Mouse (Mus musculus) lung, embryonic 16.5 days (tissue): ENCODE measurements around the gene Hist1h1e. TPM values are rescaled to one million over a fixed set of nuclear protein-coding genes. Genes with fewer than 3 reads are reported as not detected.
"Not testable (repeated sequence)": the region's sequence is repeated elsewhere in the genome, so short reads cannot be mapped to it uniquely, and the experiment has no call there.

Source experiments
- ATAC-seq: fragments of 200-750 bp; cut with Nextera tagmentation; 2 replicates; pipeline ENCODE4 v1.8.0; 2017; ENCODE audit warnings: low read depth, mild to moderate bottlenecking, moderate library complexity
- H3K27ac ChIP-seq: fragments of 300-500 bp; sonication (generic); 2 replicates; pipeline ENCODE4 v1.5.1; 2014; ENCODE audit warnings: mild to moderate bottlenecking, control low read depth, low read length
- H3K27me3 ChIP-seq: fragments of 300-500 bp; sonication (generic); 2 replicates; pipeline ENCODE4 v1.6.1; 2014; ENCODE audit warnings: low read depth, low read length, mixed read lengths; ENCODE audit not compliant: control insufficient read depth, insufficient read depth
- H3K36me3 ChIP-seq: fragments of 300-500 bp; sonication (generic); 2 replicates; pipeline ENCODE4 v1.6.1; 2014; ENCODE audit warnings: low read length; ENCODE audit not compliant: control insufficient read depth, insufficient read depth
- H3K4me1 ChIP-seq: fragments of 300-500 bp; sonication (generic); replicated peaks from 2 replicates; pipeline ENCODE4 v1.6.1; 2014; ENCODE audit warnings: low read length, mixed read lengths; ENCODE audit not compliant: control insufficient read depth, insufficient read depth
- H3K4me2 ChIP-seq: fragments of 300-500 bp; sonication (generic); 2 replicates; pipeline ENCODE4 v1.6.1; 2014; ENCODE audit warnings: low read depth, low read length, control low read depth
- H3K4me3 ChIP-seq: fragments of 300-500 bp; sonication (generic); 2 replicates; pipeline ENCODE4 v1.5.1; 2014; ENCODE audit warnings: mild to moderate bottlenecking, low read length, control low read depth
- H3K9ac ChIP-seq: fragments of 300-500 bp; sonication (generic); 2 replicates; pipeline ENCODE4 v1.6.1; 2014; ENCODE audit warnings: low read length, control low read depth
- H3K9me3 ChIP-seq: fragments of 300-500 bp; sonication (generic); 2 replicates; pipeline ENCODE4 v1.6.1; 2016; ENCODE audit warnings: low read length; ENCODE audit not compliant: control insufficient read depth
- WGBS: fragments of 180-500 bp; shearing (Covaris S2); extraction: QIAGEN DNeasy Blood & Tissue Kit; methylation state at CpG from one replicate; pipeline ENCODE4 v1.1.7; 2014; 5-methylcytosine and 5-hydroxymethylcytosine counted together
- polyA plus RNA-seq: library from polyadenylated mRNA; unstranded; fragments of >200 nt; fragmentation: Nextera tagmentation; extraction: Ambion mirVana; gene quantifications from 2 replicates; pipeline ENCODE4 v1.2.1, GENCODE M21; 2015

The Hist1h1e gene
- polyA plus RNA-seq, 1 experiment from 2014 or later: 21.3 TPM

DNA sequence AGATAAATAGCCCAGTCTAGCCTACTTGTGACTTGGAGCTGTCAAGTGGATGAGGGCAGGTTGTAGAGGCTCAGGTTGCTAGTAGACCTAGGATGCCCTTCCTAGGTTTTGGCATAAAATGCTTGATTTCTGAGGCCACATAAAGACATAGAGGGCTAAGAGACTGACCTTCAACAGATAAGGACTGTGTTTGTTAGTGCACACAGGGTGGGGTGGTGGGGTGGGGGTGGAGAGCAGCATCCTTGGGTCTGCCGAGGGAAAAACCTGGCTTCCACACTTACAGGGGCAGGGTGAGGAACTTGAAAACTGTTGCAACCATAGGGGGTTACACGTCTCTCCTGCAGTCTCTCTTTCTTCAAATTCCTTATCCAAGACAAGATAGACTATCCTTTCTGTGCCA lies 27.2 kb downstream of the Hist1h1e start:
- H3K4me2 ChIP-seq: no peak overlapping the region
- no peaks in the 10 kb centered on the region for H3K27me3 ChIP-seq
- 70% methylated on average over 2 of the region's 2 CpGs for WGBS
- no peak overlapping the region for H3K4me3 ChIP-seq
- H3K9ac ChIP-seq: no peak overlapping the region
- no peaks in the 10 kb centered on the region for H3K4me1 ChIP-seq
- H3K9me3 ChIP-seq: no peaks in the 10 kb centered on the region
- ATAC-seq: no peak
- no peaks in the 10 kb centered on the region for H3K36me3 ChIP-seq
- H3K27ac ChIP-seq: no peak overlapping the region

DNA sequence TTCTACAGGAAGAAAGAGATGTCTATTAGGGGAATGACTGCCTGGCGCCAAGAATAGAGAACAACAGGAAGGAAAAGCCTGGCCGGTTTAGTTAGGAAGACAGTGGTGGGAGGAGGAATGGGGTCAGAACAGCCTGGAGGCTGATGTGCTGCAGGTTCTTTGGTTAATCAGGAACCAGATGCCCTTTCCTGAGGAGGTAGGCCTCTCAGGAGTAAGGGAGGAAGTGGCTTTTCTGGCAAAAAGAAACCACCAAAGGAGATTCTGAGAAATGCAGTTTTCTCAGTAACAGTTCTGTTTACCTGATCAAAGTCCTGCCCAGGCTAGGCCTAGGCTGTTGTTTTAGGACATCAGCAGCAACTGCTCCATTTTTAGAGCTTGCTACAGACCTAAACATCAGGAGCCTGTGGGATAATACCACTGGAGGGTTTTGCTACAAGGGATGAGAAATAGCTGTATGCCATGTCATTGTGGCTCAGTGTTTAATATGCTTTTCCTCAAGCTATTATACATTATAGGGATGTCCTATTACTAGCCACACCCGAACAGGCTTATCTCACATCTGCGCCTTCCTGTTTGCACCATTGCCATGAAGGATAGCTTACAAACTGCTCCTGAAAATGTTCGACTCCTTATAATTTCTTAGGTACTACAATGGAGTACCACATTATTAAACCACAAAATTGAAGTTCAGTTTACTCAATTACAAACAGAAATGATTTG lies 29.1 kb downstream of the Hist1h1e start:
- peak overlapping the region; percentile 87 for H3K27ac ChIP-seq
- H3K4me2 ChIP-seq: no peak overlapping the region
- H3K4me3 ChIP-seq: no peak overlapping the region
- no peaks in the 10 kb centered on the region for H3K4me1 ChIP-seq
- no peaks in the 10 kb centered on the region for H3K36me3 ChIP-seq
- H3K9me3 ChIP-seq: no peaks in the 10 kb centered on the region
- 55% methylated on average over 5 of the region's 5 CpGs for WGBS
- peak; percentile 57; the same call in 1 of the 2 replicates for ATAC-seq
- 0 out of 2 replicates have a peak overlapping the region, but pooled peaks have one; percentile 1 for H3K9ac ChIP-seq
- H3K27me3 ChIP-seq: no peaks in the 10 kb centered on the region

DNA sequence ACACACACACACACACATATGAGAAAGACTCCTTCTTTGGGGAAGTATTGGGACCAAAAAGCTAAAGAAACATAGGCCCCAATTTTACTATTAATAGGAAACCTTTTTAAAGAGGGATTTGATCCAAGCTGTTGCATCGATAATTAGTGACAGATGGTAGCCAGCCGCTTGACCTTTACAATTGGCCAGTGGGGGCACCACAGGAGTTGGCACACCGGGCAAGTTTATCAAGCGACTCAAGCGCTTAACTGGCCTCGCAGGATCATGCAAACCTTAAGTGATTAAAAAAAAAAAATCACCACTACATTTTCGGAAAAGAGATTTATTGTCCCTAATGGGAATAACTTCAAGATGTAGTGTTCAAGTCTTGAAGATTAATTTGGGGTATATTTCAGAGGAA lies 29.7 kb downstream of the Hist1h1e start:
- H3K9me3 ChIP-seq: no peaks in the 10 kb centered on the region
- H3K9ac ChIP-seq: no peak overlapping the region
- H3K4me2 ChIP-seq: no peak overlapping the region
- 74% methylated on average over 7 of the region's 7 CpGs for WGBS
- peak overlapping the region; percentile 87 for H3K27ac ChIP-seq
- no peaks in the 10 kb centered on the region for H3K36me3 ChIP-seq
- no peaks in the 10 kb centered on the region for H3K4me1 ChIP-seq
- H3K27me3 ChIP-seq: no peaks in the 10 kb centered on the region
- no peak for ATAC-seq
- H3K4me3 ChIP-seq: no peak overlapping the region

DNA sequence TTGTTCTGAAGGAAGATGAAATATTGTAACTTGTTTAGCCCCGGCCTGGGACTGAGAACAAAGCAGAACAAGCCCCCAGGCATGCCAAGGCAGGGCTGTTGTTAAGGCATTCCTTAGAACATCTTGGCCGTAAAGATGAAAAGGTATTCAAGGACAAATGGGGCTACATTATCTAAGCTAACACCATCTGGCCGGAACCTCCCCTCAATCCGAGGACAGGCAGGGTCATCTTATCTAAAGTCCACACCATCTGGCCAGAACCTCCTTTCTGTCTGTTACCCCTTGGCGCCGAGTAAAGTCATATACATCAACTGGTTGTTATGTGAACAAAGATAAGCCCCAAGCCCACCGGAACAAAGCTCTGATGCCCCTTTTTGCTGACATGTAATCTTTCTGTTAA lies 30.5 kb downstream of the Hist1h1e start:
- H3K9ac ChIP-seq, H3K27ac ChIP-seq, H3K9me3 ChIP-seq, H3K4me2 ChIP-seq, H3K4me1 ChIP-seq, H3K36me3 ChIP-seq, H3K27me3 ChIP-seq, ATAC-seq, H3K4me3 ChIP-seq: not testable (repeated sequence)
- 82% methylated on average over 7 of the region's 7 CpGs for WGBS

GRCm38 (mm10) chr13:23591206-23591605 lies 31.2 kb downstream of the Hist1h1e start:
- Histone ChIP-seq H3K4me2 (no peak overlapping the region), H3K27ac (no peak overlapping the region), H3K27me3 (no peaks in the 10 kb centered on the region), H3K9ac (no peak overlapping the region), H3K36me3 (no peaks in the 10 kb centered on the region), H3K9me3 (no peaks in the 10 kb centered on the region), H3K4me3 (no peak overlapping the region), H3K4me1 (peaks cover 3% of the 10 kb centered on the region; the same call in 1 of the 2 replicates)
- 90% methylated on average over 7 of the region's 7 CpGs for WGBS
- ATAC-seq: no peak

DNA sequence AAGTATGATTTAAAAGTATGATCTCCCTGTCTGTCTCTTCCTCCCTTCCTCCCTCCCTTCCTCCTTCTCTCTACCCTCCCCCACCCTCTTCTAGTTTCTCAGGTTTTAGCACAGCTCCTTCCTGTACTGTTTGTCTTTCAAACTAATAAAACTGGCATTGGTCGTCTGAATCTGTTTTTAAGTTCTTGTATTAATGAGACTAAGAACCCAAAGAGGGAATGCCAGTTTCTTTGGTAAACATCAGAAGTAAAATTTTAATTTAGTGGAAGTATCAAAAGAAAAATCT lies 35.5 kb downstream of the Hist1h1e start:
- no peak for ATAC-seq
- Histone ChIP-seq H3K9ac (peak overlapping the region; percentile 69), H3K4me3 (peak overlapping the region; percentile 41), H3K4me2 (peak overlapping the region; percentile 70), H3K9me3 (no peaks in the 10 kb centered on the region), H3K36me3 (no peaks in the 10 kb centered on the region), H3K27me3 (no peaks in the 10 kb centered on the region), H3K27ac (peak overlapping the region; percentile 98), H3K4me1 (peaks cover 21% of the 10 kb centered on the region)
- 0% methylated on average over 1 of the region's 1 CpGs for WGBS

DNA sequence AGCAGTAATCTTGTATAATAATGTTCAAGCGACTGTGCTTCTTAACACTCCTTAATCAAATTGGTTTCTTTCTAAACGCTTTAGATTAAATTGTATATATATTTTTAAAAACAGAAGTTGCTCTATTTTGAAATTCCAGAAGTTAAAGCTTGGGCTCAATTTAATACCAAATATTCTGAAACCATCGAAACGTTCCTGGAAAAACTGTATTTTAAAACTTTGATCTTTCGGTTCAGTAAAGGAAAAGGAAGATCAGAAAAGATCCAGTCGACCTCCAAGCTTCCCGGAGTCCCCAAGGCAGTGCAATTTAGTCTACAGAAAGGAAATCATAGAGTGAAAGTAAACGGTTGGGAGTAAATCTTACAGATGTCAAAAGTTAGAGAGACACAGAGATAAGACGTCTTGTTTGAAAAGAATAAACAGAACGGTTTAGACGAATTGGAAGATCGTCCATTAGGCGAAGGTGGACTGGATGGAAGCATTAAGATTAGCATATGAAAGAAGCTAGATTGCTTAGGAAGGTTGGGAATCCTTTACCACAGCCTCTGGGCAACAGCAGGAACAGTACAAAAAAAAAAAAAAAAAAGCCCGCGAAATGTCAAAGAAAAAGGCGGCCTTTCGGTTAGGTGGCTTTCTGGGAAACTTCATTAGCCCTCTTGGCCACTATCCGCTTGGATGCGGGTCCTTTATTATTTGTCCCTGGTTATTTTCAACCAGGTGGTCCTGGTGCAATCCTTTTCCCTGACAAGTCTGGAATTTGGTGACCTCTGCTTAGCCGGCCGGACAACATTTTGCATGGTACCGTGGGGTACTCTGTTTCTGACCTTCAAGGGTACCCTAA lies 36.0 kb downstream of the Hist1h1e start:
- H3K27me3 ChIP-seq: no peaks in the 10 kb centered on the region
- H3K4me2 ChIP-seq: peak overlapping the region; percentile 70
- H3K4me3 ChIP-seq: peak overlapping the region; percentile 41
- no peak for ATAC-seq
- peak overlapping the region; percentile 98 for H3K27ac ChIP-seq
- no peaks in the 10 kb centered on the region for H3K36me3 ChIP-seq
- H3K9ac ChIP-seq: peak overlapping the region; percentile 69
- no peaks in the 10 kb centered on the region for H3K9me3 ChIP-seq
- peaks cover 21% of the 10 kb centered on the region for H3K4me1 ChIP-seq
- WGBS: 1% methylated on average over 22 of the region's 22 CpGs

GRCm38 (mm10) chr13:23585442-23586098 lies 36.8 kb downstream of the Hist1h1e start:
- H3K4me2 ChIP-seq: peak overlapping the region; percentile 83
- peaks cover 26% of the 10 kb centered on the region for H3K4me1 ChIP-seq
- 2% methylated on average over 29 of the region's 36 CpGs for WGBS
- not testable (repeated sequence) for H3K27me3 ChIP-seq, H3K36me3 ChIP-seq, H3K9me3 ChIP-seq
- H3K9ac ChIP-seq: peak overlapping the region; percentile 80
- ATAC-seq: peak; percentile 87
- H3K4me3 ChIP-seq: peak overlapping the region; percentile 51
- peak overlapping the region; percentile 98 for H3K27ac ChIP-seq

DNA sequence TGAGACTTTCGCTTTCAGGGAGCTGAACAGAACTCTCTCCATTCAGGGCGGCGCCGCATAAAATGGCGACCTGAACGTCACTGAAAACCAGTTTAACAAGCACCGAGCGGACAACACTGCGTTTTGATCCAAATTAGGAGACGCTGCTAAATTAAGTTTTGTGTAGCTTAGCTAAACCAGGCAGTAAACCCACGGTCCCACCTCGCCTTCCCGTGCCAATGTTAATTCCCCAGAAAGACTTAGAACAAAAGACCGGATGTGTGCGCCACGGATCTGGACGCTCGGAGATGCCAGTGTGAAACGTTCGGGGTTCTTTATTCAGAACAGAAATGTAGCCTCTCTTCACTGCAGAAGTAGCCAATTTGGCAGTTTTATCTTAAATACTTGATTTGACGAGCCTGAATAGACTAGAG lies 37.3 kb downstream of the Hist1h1e start:
- H3K9me3 ChIP-seq: no peaks in the 10 kb centered on the region
- H3K27ac ChIP-seq: peak overlapping the region; percentile 98
- ATAC-seq: 0 out of 2 replicates have a peak, but pooled peaks have one; percentile 6
- WGBS: under 1% methylated on average over 21 of the region's 21 CpGs
- H3K4me2 ChIP-seq: peak overlapping the region; percentile 83
- peaks cover 26% of the 10 kb centered on the region for H3K4me1 ChIP-seq
- H3K4me3 ChIP-seq: peak overlapping the region; percentile 51
- H3K27me3 ChIP-seq: no peaks in the 10 kb centered on the region
- H3K9ac ChIP-seq: peak overlapping the region; percentile 80
- H3K36me3 ChIP-seq: no peaks in the 10 kb centered on the region
